Mouse (Mus musculus) embryo, embryonic 9.5 days (tissue): ENCODE measurements around the gene Hpd.

Experiments used
- DNase-seq: peaks from one replicate; pipeline ENCODE4 v3.0.0-alpha.2; 2017; ENCODE audit errors: extremely low spot score

Hpd gene

DNA sequence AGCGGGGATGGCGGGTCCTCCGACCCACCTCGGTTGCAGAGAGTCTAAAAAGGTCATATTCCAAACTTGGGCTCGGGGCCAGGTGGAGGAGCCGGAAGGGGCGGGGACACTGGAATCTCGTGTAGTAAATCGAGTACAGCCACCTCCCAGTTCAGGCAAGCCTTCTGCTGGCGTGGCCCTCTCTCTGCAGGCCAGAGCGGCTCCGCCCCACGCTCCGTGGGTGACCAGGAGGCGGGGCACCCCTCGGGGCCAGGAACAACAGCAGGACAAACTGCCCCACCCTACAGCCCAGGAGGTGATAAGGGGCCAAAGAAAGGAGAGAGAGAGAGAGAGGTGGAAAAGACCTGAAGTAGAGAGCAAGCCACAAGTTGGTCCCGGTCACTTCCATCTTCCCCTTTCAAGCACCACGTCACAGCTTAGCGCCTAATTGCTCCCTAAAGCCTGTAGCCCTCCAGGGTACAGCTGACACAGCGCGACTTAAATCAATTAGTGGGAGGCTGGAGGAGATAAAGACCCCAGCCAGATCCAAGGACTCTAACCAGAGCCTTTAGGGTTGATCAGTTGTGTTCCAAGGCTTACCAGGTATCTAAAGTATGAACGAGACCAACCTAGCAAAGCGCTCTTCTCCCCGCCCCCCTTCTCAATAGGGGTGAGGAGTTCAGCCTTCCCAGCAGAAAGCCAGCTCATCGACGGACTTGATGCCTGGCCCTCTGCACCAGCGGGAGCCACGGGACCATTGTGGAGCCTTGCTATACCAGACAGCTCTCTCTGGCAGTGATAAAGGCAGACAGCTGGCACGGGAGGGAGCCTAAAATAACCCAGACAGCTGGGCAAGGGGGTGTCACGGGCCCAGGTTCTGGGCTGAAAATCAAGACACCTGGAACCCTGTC lies 46.8 kb downstream of the Hpd start:
- DNase-seq = peak; percentile 66

DNA sequence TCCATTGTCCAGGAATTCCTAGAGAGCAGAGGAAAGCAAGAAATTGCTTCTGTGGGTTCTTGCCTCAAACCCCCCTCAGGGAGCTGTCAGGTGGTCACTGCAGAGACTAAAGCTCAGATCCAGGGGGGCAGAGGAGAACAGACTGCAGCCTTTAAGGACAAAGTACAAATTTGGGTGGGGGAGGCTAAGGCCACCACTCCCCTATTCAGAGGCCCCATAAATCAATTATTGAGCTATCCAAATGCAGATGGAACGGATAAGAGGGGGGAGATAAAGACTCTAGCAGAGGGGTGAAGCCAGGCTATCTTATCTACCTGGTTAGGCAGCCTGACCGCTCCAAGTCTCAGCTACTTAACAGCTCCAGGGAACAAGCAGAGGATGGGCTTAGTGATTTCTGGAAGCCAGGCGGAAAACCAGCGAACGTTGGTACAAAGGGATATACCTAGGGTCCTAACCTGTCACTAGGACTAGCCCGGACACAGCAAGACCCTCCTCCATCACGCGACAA lies 47.6 kb downstream of the Hpd start:
- no peak for DNase-seq

DNA sequence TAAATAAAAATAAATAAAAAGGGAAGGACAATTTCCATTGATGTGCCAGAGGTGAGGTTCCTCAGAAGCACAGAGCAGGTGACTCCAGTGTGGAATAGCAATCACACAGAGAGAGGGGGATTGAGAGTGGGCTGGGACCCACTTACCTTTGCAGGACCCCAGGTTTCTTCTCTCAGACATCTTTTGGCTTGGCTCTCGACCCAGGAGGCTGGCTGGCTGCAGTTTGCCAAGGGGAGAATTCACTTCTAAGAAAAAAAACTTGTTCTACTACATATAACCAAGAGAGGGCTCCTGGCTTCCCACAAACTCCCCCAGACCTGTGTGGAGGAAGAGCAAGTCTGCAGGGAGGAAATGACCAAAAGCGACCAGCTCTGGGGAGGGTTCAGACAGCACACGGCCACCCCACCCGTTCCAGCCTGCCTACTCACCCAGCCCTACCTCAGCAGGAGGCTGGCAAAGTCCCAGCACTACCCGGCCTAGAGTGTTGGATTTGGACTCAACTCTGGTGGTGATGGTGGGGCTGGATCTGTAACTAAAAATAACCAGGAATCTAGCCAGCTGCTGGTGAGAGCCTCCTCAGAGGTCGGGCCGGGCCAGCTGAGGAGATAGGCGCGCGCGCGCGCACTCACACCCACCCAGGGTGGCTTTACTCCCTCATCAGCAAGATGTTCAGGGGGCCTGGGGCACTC lies 48.2 kb downstream of the Hpd start:
- no peak for DNase-seq

DNA sequence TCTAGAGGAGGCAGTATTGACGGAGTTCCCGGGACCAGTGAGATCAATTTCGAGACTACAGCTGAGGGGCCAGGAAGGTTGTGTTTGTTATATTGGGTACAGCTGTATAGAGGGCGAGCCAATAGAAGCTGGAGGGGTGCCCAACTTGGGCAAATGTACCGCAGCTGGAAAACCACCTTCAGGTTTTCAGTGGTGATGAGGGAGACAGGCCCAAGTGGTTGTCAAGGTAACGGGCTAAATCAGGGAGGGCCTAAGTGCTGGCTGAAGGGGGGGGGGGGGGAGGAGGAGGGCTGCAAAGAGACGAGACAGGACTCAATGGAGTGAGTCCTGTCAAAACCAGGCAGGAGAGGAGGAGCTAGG lies 48.8 kb downstream of the Hpd start:
- DNase-seq = no peak

DNA sequence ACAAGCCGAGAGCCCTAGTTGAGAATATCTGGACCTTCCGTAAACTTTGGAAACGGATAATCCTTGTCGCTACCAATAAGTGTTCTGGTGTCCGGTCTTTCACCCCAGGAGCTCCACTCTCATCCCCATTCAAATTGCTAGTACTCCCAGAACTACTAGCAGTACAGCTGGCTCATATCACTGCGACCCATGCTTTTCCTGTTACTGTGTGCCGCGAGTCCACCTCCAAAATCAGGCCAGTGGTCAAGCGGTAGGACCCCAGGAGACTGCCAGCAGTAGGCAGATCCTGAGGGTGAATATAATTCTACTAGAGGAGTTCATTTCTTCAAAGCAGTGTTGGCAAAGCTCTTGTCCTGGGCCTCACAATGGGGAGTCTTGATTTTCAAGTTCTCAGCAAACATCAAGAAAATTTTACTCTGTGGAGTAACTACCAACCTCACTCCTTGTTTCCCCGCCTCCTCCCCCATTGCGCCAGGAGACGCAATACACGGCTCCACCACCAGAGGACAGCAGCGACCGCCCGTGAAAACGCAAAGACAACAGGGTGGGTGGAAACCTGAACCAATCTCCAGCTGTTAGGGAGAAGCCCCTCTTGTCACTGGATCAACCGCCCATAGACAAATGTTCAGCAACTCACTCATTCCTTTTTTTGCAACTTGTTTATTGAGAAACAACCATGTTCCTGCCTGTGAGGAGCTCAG lies 49.3 kb downstream of the Hpd start:
- peak; percentile 94 for DNase-seq

DNA sequence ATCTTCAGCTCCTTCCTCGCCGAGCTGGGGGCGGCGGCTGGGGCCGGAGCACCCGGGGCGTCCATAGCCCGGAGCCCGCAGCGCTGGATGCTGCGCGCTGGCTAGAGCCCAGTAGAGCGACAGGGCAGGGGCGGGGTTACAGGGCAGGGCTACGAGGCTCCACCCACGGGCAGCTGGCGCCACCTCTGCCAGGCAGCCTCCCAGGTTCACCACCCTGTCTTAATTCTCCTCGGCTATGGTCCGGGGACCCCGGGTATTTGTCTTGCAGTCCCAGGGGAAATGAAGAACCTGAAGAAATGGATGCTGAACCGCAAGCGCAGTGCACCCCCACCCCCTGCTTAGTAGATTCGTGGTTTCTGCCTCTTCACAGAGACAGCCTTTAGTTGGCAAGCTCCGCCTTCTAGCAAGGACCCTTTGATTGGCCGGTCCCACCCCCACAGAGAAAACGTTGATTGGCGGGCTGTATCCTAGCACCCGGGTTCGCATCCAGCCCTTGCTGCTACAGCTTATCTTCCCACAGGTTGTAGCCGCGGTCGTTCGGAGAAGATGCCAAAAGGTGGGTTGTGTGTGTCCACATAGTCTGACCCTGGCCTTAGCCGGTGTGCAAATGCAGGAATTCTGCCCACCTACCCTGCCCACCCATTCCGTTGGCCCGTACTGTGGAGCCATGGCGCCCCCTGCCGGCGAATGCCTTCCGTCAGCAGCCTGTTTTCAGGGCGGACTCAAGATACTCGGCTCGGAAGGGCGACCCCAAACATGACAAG lies 50.0 kb downstream of the Hpd start, which contains the start of gene Rhof:
Gene Rhof (minus strand): TSS at position 385 of the 764 bp plus-strand sequence.
- peak; percentile 81 for DNase-seq

DNA sequence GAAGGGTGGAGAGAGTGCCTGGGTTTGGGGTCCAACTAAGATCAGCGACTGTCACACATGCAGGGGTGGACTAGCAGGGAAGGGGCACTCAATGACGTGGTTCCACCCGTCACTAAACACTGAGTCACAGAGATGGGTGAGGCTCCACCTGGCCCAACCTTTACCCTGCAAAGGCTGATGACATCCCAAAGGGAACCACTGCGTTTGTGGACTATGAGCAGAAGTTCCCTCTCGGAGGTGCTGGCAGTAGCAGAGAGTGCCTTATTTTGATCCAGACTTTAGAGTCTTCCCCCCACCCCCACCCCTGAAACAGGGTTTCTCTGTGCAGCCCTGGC lies 51.7 kb downstream of the Hpd start:
- DNase-seq = no peak

DNA sequence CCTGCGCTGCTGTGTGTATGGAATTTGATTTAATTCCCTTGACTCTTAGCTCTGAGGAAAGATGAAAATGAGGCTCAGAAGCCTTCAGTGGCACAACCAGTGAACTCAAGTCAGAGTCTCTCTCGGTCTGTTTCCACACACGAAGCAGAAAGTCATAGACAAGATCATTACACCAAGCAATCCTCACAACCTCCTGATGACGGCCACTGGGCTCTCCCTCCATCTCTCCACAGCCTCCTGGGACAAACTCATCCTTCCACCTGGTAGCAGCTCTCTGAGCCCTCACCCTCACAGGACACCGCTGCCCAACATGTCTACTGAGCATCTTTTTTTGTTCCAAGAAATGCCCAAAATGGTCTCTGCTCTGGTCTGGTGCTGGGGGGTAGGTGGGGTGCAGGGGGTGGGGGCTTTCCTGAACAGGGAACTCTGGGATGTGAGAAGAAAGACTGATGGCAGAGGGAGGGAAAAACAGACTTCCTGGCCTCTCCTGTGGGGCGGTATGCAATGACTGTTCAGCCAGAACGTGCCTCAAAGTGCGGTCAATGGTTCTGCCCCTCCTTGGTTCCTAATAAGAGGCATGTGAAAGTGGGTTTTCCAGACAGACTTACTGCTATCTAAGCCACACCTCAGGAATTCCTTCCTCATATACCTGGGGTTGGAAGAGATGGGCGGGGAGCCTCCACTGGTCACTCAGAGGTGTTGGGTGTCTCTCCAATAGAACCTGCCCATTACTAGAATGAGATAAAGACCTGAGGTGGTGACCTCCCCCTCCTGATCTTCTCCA lies 52.3 kb downstream of the Hpd start:
- no peak for DNase-seq

DNA sequence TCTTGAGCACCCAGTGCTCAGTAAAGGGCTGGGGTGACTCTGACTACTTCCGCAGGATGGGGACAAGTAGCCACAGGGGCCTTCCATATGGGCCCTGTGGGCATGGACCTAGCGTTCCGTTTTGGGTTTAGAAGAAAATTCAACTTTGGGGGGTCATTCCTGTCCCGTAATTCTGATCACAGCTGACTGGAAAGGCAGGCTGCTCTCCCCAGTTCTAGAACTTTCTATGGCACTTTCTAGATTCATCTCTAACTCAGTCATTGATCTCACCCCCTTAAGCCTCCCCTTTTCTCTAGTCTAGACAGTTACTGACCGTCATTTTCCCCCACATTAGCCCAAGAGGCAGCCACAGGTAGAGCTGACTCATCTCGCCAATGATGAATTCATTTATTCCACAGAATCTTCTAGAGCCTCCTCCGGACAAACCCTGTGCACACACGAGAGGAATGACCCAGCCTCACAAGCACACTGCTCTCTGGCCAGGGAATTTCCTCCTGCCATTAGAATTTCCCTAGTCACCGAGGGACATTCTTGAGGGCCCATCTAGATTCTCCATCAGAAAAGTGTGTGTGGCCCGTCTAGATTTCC lies 53.3 kb downstream of the Hpd start:
- DNase-seq = no peak

DNA sequence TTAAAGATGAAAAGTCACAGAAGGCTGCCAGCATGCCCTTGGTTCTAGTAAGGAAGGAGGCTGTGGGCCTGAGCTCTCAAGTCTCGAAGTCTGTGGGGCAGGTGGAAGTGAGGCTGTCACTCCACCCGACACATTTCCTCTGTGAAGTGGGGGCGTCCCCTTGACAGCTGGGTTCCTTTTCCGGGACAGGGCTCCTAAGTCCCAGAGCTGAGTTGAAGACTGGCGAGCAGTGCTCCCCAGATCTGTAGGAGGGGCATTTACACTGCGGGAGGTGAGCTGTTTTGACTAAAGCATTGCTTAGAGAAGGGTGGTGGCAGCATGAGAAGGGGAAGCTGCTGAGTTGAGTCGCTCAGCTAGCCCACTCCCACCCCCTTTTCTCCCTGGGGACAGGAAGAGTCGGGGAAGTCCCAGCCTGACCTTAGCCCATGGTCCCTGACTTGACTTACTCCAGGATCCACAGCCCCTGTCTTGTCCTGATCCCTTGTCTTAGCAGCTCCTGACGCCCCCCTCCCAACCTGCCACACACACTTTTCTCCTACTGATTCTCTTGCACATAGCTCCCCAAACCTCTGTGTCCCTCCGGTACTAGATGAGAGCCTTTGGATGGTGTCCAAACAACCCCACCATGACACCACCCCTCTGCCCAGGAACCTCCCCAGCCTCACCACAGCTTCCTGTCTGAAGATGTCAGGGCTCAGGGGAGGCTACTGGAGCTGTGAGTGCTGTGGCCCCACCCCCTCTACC lies 53.9 kb downstream of the Hpd start:
- DNase-seq = no peak

DNA sequence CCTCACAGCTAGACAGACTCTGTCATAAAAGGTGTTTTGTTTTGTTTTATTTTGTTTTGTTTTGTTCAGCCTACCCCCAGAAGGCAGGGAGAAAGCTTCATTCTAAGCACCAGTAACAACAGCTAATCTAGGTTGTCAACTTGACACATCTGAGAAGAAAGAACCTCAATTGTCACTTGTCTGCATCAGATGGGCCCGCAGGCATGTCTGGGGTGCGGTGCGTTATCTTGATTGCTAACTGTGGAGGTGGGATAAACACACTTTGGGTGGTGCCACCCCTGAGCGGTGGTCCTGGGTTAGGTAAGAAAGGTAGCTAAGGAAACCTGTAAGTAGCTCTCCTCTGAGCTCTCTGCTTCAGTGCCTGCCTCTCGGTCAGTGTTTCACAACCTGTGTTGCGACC lies 55.5 kb downstream of the Hpd start:
- DNase-seq = no peak

DNA sequence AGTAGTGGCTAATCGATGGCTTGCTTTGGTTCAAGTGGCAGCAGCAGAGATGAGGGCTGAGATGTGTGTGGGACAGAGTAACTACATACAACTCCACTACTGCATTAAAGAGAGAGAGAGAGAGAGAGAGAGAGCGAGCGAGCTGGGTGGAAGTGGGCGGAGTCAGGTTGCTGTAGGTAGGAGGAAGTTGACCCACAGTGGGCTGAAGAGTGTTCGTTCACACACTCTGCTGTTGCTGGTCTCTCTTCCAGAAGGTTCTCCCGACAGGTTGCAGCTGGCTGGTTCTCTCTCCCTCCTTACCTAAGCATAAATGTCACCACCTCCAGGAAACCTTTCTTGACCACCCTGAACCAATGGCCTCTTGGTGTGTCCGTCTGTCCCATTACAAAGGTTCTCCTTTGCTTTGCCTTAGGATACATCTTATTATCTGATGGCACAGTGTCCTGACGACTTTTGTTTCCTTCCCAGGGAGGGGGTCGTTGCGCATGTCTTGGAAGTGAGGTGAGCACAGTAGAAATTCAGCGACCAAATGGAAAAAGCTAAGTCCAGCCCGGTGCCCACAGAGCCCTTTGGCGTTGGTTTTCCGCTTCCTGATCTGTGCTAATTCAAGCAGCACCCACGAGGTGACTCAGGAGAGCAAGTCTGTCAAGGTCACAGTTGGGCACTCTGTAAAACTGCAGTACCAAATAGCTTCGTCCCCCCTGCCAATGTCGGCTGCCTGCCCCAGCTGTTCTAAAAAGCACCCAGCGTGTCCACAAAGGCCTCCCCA lies 56.7 kb downstream of the Hpd start:
- DNase-seq = no peak

DNA sequence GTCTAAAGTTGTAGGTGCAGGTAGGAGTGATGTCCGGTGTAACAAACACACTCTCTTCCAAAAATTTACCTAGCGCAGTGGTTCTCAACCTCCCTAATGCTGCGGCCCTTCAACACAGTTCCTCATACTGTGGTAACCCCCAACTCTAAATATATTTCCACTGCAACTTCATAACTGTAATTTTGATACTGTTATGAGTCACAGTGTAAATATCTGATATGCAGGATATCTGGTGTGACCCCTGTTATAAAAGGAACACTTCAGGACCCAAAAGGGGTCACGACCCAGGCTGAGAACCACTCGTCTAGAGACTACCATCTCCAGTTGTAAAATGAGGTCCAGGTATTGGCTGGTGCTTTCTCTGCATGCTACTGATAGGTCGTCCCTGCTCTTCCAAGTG lies 57.4 kb downstream of the Hpd start:
- DNase-seq = no peak

DNA sequence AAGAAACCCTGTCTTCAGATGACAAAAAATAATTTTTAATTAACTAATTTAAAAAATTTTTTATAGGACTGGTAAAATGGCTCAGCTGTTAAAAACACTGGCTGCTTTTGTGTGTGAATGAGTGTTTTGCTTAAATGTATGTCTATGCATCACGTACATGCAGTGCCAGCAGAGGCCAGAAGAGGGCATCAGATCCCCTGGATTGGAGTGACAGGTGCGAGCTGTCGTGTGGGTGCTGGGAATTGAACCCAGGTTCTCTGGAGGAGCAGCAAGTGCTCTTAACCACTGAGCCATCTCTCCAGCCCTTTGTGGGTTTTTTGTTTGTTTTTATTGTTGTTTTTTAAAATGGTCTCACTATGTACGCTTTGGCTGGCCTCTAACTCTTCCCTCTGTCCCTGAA lies 60.3 kb downstream of the Hpd start:
- no peak for DNase-seq
